Mouse (Mus musculus) erythroblast, embryonic 14.5 days (primary cell): Measurements from ENCODE around the gene Leng1.

Experiments used
- GATA1 ChIP-seq: IDR thresholded peaks from 2 replicates; pipeline ENCODE4 v1.6.1; 2012; ENCODE audit warnings: low read length, inconsistent platforms, mixed read lengths
- TAL1 ChIP-seq: IDR thresholded peaks from 3 replicates; pipeline ENCODE4 v1.6.1; 2012; ENCODE audit warnings: low read length, inconsistent platforms, mixed read lengths

DNA sequence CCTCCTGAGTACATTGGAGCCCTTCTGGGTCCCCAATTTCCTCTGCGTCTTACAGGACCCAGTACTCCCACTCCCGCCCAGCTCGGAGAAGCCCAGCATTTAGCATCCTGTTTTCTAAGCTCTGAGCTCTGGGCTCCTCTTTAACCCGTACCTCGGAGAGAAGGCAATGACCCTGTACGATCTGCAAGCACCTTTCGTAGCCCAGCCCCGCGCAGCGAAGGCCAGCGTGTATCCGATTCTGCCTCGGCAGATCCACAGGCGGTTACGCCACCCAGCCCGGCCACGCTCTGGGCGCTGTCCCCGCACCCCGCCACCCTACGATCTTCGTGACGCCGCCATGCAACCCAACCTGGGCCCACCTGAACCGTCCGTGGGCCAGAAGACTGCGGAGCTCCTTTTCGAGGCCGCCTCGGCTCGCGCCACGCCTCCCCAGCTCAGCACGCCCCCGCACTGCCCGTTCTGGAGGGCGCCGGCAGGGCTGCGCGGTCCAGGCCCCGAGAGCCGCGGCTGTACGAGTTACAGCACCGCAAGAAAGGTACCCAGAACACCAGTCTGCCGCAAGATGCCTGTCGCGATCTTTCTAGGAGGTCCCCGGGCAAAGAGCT lies 26.8 kb upstream of the Leng1 start, which contains the start of gene Tsen34:
- TF ChIP-seq TAL1, result no peak
- no peak for TF ChIP-seq GATA1
